Mouse (Mus musculus) myocyte (in vitro differentiated cells): ENCODE data around the gene Spaca3. TPM values are rescaled to one million over a fixed set of nuclear protein-coding genes. Genes with fewer than 3 reads are reported as not detected.

Source experiments
- H3K27me3 ChIP-seq: one replicate; pipeline ENCODE4 v1.6.1; 2011; ENCODE audit not compliant: control insufficient read depth, insufficient read depth, insufficient read length
- H3K36me3 ChIP-seq: one replicate; pipeline ENCODE4 v1.6.1; 2011; ENCODE audit not compliant: control insufficient read depth, insufficient read depth
- H3K4me2 ChIP-seq: one replicate; pipeline ENCODE4 v1.6.1; 2011; ENCODE audit warnings: low read depth, control low read depth
- H3K4me3 ChIP-seq: one replicate; pipeline ENCODE4 v1.5.1; 2011; ENCODE audit warnings: mild to moderate bottlenecking, control low read depth, moderate library complexity
- H3K79me2 ChIP-seq: one replicate; pipeline ENCODE4 v1.6.1; 2011; ENCODE audit not compliant: control insufficient read depth, insufficient read depth
- H3ac ChIP-seq: one replicate; pipeline ENCODE4 v1.6.1; 2011; ENCODE audit not compliant: control insufficient read depth, insufficient read length
- CEBPB ChIP-seq: IDR thresholded peaks from 2 replicates; pipeline ENCODE4 v1.6.1; 2011; ENCODE audit warnings: mild to moderate bottlenecking, moderate library complexity; ENCODE audit not compliant: poor library complexity, insufficient read depth, severe bottlenecking
- E2F4 ChIP-seq: IDR thresholded peaks from one replicate; pipeline ENCODE4 v1.6.1; 2011; ENCODE audit warnings: mild to moderate bottlenecking, control low read depth, moderate library complexity; ENCODE audit not compliant: insufficient read depth
- MAX ChIP-seq: IDR thresholded peaks from one replicate; pipeline ENCODE4 v1.6.1; 2011; ENCODE audit warnings: low read depth, mild to moderate bottlenecking, control low read depth
- MYOD1 ChIP-seq, 3 experiments: IDR thresholded peaks; one replicate each; pipeline ENCODE4 v1.6.1; 2011; ENCODE audit warnings: control low read depth in 2 of 3, low read depth in 2 of 3, mild to moderate bottlenecking in 2 of 3, moderate library complexity in 1 of 3; ENCODE audit not compliant: insufficient read length in 2 of 3, control insufficient read depth in 1 of 3
- MYOG ChIP-seq, 3 experiments: IDR thresholded peaks; one replicate each; pipeline ENCODE4 v1.6.1; 2011; ENCODE audit warnings: control low read depth in 2 of 3, low read depth in 2 of 3, mild to moderate bottlenecking in 2 of 3; ENCODE audit not compliant: insufficient read length in 2 of 3, control insufficient read depth in 1 of 3, insufficient read depth in 1 of 3
- POLR2A ChIP-seq: IDR thresholded peaks from one replicate; pipeline ENCODE4 v1.6.1; 2011; ENCODE audit warnings: low read depth, mild to moderate bottlenecking, control low read depth, moderate library complexity; ENCODE audit not compliant: insufficient read length
- POLR2AphosphoS2 ChIP-seq: IDR thresholded peaks from one replicate; pipeline ENCODE4 v1.6.1; 2011; ENCODE audit warnings: low read depth, control low read depth; ENCODE audit not compliant: insufficient read length
- REST ChIP-seq: IDR thresholded peaks from one replicate; pipeline ENCODE4 v1.6.1; 2011; ENCODE audit warnings: mild to moderate bottlenecking, control low read depth, moderate library complexity; ENCODE audit not compliant: insufficient read depth, insufficient read length
- SRF ChIP-seq: IDR thresholded peaks from one replicate; pipeline ENCODE4 v1.6.1; 2011; ENCODE audit warnings: low read depth; ENCODE audit not compliant: control insufficient read depth, insufficient read length
- TCF12 ChIP-seq: IDR thresholded peaks from one replicate; pipeline ENCODE4 v1.6.1; 2011; ENCODE audit warnings: mild to moderate bottlenecking, control low read depth; ENCODE audit not compliant: poor library complexity, insufficient read depth, severe bottlenecking
- TCF3 ChIP-seq: IDR thresholded peaks from one replicate; pipeline ENCODE4 v1.6.1; 2011; ENCODE audit warnings: low read depth, control low read depth; ENCODE audit not compliant: insufficient read length
- USF1 ChIP-seq: IDR thresholded peaks from one replicate; pipeline ENCODE4 v1.6.1; 2011; ENCODE audit warnings: low read depth, mild to moderate bottlenecking, control low read depth, moderate library complexity
- polyA plus RNA-seq: library from polyadenylated mRNA; unstranded; fragments of >200 nt; fragmentation: generic; extraction: Trizol; gene quantifications from one replicate; pipeline ENCODE4 v1.2.1, GENCODE M21; 2012; ENCODE audit warnings: missing spikeins

Spaca3 gene
- polyA plus RNA-seq, 1 experiment: not detected

DNA sequence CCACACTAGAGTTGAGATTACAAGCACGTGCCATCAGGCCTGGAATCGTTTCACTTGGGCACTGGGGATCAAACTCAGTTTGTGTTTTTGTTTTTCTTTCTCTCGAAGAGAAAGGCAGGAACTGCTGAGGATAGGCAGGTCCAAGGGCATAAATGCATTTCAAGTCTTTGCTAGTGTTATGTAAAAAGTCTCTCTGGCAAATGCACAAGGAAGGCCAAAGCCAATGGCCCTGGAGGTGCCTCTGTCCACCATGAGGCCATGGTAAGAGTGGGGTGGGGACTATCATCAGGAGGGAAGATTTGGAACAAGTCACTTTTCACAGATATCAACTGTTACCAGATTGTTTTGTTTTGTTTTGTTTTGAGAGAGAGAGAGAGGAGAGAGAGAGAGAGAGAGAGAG is 12.1 kb upstream of the Spaca3 start:
- Histone ChIP-seq H3K4me3 (no peak overlapping the region), H3K36me3 (no peaks in the 10 kb centered on the region), H3K27me3 (peaks cover 26% of the 10 kb centered on the region), H3K79me2 (no peaks in the 10 kb centered on the region), H3K4me2 (no peak overlapping the region), H3ac (no peak overlapping the region)
- TF ChIP-seq TCF12: no peak
- no peak for TF ChIP-seq POLR2AphosphoS2
- no peak for TF ChIP-seq SRF

GRCm38 (mm10) chr11:80848131-80848530 is 10.0 kb upstream of the Spaca3 start:
- Histone ChIP-seq H3K79me2 (no peaks in the 10 kb centered on the region), H3K27me3 (peaks cover 16% of the 10 kb centered on the region), H3K36me3 (no peaks in the 10 kb centered on the region), H3K4me2 (no peak overlapping the region), H3ac (no peak overlapping the region), H3K4me3 (no peak overlapping the region)
- TF ChIP-seq MAX (no peak), TCF3 (no peak), TCF12 (no peak), MYOG (IDR thresholded peaks at IDR 0.05; ENCODE audit: control insufficient read depth in 1 of 3, insufficient read depth in 1 of 3, insufficient read length in 2 of 3, low read depth in 2 of 3) (no peak), E2F4 (no peak), REST (no peak), POLR2AphosphoS2 (no peak), SRF (no peak), USF1 (no peak), POLR2A (no peak), CEBPB (no peak), MYOD1 (IDR thresholded peaks at IDR 0.05; ENCODE audit: control insufficient read depth in 1 of 3, insufficient read length in 2 of 3, low read depth in 2 of 3) (no peak)

- TF ChIP-seq REST: no peak
- no peak for TF ChIP-seq CEBPB
- no peak for TF ChIP-seq TCF3
- no peak for TF ChIP-seq MYOG (IDR thresholded peaks at IDR 0.05; ENCODE audit: control insufficient read depth in 1 of 3, insufficient read depth in 1 of 3, insufficient read length in 2 of 3, low read depth in 2 of 3)
- no peak for TF ChIP-seq MAX
- TF ChIP-seq TCF12: no peak
- TF ChIP-seq USF1: no peak
- no peak for TF ChIP-seq MYOD1 (IDR thresholded peaks at IDR 0.05; ENCODE audit: control insufficient read depth in 1 of 3, insufficient read length in 2 of 3, low read depth in 2 of 3)
- TF ChIP-seq E2F4: no peak
- no peak for TF ChIP-seq SRF
- no peak for TF ChIP-seq POLR2A
- TF ChIP-seq POLR2AphosphoS2: no peak
- Histone ChIP-seq H3K27me3 (peaks cover 7% of the 10 kb centered on the region), H3K4me2 (no peak overlapping the region), H3K36me3 (no peaks in the 10 kb centered on the region), H3K79me2 (no peaks in the 10 kb centered on the region), H3ac (no peak overlapping the region), H3K4me3 (no peak overlapping the region)
These were observed 6.3 kb upstream of the Spaca3 start for GRCm38 (mm10) chr11:80851859-80852258.

DNA sequence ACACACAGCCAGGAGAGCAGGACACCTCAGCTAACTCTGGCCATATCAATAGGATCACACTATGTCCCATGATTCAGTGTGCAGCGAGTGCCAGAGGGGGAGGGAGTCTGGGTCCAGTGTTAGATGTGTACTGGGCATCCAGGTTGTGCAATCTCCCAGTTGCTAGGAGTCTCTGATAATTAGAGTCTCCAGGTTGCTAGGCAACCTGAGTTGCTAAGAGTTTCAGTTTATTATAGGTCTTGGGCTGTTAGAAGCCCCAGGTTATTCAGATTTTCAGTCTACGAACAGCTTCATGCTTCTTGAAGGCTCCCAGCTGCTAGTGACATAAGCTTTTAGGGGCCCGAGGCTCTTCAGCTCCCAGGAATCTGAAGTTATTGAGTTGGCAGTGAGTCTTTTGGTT is 5.2 kb upstream of the Spaca3 start:
- Histone ChIP-seq H3K79me2 (no peaks in the 10 kb centered on the region), H3K36me3 (no peaks in the 10 kb centered on the region), H3ac (no peak overlapping the region), H3K4me2 (no peak overlapping the region), H3K4me3 (no peak overlapping the region), H3K27me3 (peaks cover 2% of the 10 kb centered on the region)
- no peak for TF ChIP-seq SRF
- TF ChIP-seq E2F4: no peak
- no peak for TF ChIP-seq REST
- no peak for TF ChIP-seq TCF12
- TF ChIP-seq POLR2AphosphoS2: no peak
- no peak for TF ChIP-seq MYOG (IDR thresholded peaks at IDR 0.05; ENCODE audit: control insufficient read depth in 1 of 3, insufficient read depth in 1 of 3, insufficient read length in 2 of 3, low read depth in 2 of 3)
- no peak for TF ChIP-seq MAX
- TF ChIP-seq TCF3: no peak

DNA sequence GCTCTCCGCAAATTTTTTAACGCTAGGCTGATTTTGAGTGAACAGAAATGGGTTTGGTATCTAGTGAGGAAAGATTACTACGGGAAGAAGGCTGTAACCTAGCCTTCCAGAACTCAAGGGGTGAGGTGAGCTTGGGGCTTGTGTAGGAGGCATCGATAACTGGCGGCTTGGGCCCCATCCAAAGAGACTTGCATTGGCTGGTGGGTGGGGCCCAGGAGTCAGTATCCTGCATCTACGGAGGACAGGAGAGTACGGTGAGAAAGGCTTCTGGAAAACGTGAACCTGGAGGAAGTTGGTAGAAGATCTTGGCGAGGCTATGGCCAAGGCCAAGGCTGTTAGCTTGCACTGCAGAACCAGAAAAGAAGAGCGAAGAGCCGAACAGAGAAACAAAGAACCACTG is 3.7 kb upstream of the Spaca3 start:
- H3K27me3 ChIP-seq: peaks cover 5% of the 10 kb centered on the region
- H3K4me3 ChIP-seq: no peak overlapping the region
- H3ac ChIP-seq: no peak overlapping the region
- peak overlapping the region; percentile 13 for H3K4me2 ChIP-seq
- no peaks in the 10 kb centered on the region for H3K36me3 ChIP-seq
- TF ChIP-seq POLR2AphosphoS2 (no peak), POLR2A (no peak), E2F4 (no peak), MYOG (IDR thresholded peaks at IDR 0.05; ENCODE audit: control insufficient read depth in 1 of 3, insufficient read depth in 1 of 3, insufficient read length in 2 of 3, low read depth in 2 of 3) (no peak), USF1 (no peak), CEBPB (no peak), TCF3 (no peak), SRF (no peak), TCF12 (no peak), REST (no peak), MYOD1 (IDR thresholded peaks at IDR 0.05; ENCODE audit: control insufficient read depth in 1 of 3, insufficient read length in 2 of 3, low read depth in 2 of 3) (no peak), MAX (no peak)
- no peaks in the 10 kb centered on the region for H3K79me2 ChIP-seq

GRCm38 (mm10) chr11:80854908-80855307 is 3.3 kb upstream of the Spaca3 start:
- H3K4me2 ChIP-seq: peak overlapping the region; percentile 13
- H3K4me3 ChIP-seq: no peak overlapping the region
- TF ChIP-seq MYOG (IDR thresholded peaks at IDR 0.05; ENCODE audit: control insufficient read depth in 1 of 3, insufficient read depth in 1 of 3, insufficient read length in 2 of 3, low read depth in 2 of 3): no peak
- no peak for TF ChIP-seq SRF
- TF ChIP-seq POLR2A: no peak
- TF ChIP-seq REST: no peak
- no peak for TF ChIP-seq E2F4
- TF ChIP-seq TCF3: no peak
- no peak for TF ChIP-seq POLR2AphosphoS2
- no peak for TF ChIP-seq CEBPB
- no peak for TF ChIP-seq MAX

More at GRCm38 (mm10) chr11:80854908-80855307, 3.3 kb upstream of the Spaca3 start:
- Histone ChIP-seq H3ac (no peak overlapping the region), H3K79me2 (no peaks in the 10 kb centered on the region), H3K36me3 (no peaks in the 10 kb centered on the region), H3K27me3 (peaks cover 5% of the 10 kb centered on the region)
